Mouse (Mus musculus) kidney, postnatal 4 days (tissue): Measurements from ENCODE around the gene Gm3667.
"Not testable (repeated sequence)": the region's sequence is repeated elsewhere in the genome, so short reads cannot be mapped to it uniquely, and the experiment has no call there.

Experiments
- DNase-seq, 2 experiments: peaks; one replicate each; pipeline ENCODE4 v3.0.0; 2021; ENCODE audit warnings: mixed read lengths in 2 of 2

The Gm3667 gene

GRCm38 (mm10) chr14:6889521-6890012, at the start of gene Gm3667:
Gene Gm3667 (minus strand): TSS chr14:6889962.
- peak; percentile 13 to 27 for DNase-seq

GRCm38 (mm10) chr14:6899881-6900280, 10.1 kb upstream of the Gm3667 start:
- peak in 1 of 2 experiments; percentile 1 for DNase-seq

- peak in 1 of 2 experiments; percentile 4 for DNase-seq
Measured at GRCm38 (mm10) chr14:6888811-6889210, 951 bp downstream of the Gm3667 start.

- DNase-seq, result not testable (repeated sequence)
Measured at GRCm38 (mm10) chr14:6840211-6840610, 49.6 kb downstream of the Gm3667 start, which contains the start of gene Gm3642. Gene Gm3642 (minus strand): TSS chr14:6840311.

- DNase-seq, result not testable (repeated sequence)
Measured at GRCm38 (mm10) chr14:6823297-6823696, 66.5 kb downstream of the Gm3667 start.
